Mouse (Mus musculus): ENCODE measurements at regions not wholly inside any gene's neighbourhood (a gene's known extent, or its start where the extent isn't known, plus 50 kb on each side); places are given as distances from the start of the nearest gene placed in this dataset.
A peak's percentile ranks its signal among the peaks of the same experiment; 100 is the strongest.

DNA sequence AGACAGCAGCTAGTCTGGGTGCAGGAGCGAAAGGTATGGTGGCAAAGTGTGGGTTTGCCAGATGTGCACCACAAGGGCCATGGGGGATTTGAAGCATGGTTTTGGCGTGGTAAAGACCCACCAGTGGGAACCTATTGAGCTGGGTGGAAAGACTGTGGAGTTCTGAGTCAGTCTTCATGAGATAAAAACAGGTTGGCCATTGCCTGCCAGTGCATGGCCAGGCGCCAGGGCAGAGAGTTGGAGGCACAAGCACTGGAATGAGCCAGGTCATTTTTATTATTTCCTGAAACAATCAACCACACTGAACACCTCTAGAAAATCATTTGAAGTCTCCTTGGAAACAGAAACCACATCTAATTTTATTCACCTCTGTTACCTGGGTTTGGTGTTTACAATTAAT lies 744.9 kb downstream of the Gsdmc2 start:
- Histone ChIP-seq H3K9me3 (replicated peaks; ENCODE audit: low read length) (no peaks in the 10 kb centered on the region), H3K27ac (no peak overlapping the region), H3K4me1 (replicated peaks; ENCODE audit: insufficient read depth, low read length) (no peaks in the 10 kb centered on the region), H3K27me3 (ENCODE audit: insufficient read depth, low read length) (no peaks in the 10 kb centered on the region), H3K36me3 (ENCODE audit: insufficient read depth, low read length) (no peaks in the 10 kb centered on the region), H3K4me2 (ENCODE audit: low read length) (no peak overlapping the region), H3K4me3 (replicated peaks; ENCODE audit: low read depth, low read length) (no peak overlapping the region), H3K9ac (ENCODE audit: low read depth, low read length) (no peak overlapping the region)
- ATAC-seq (replicated peaks; ENCODE audit: low FRiP score, low read depth) (no peak), DNase-seq (ENCODE audit: low spot score) (no peak)
- no peak for TF ChIP-seq CTCF (IDR thresholded peaks at IDR 0.05; ENCODE audit: low read depth)
- 90% methylated on average over 3 of the region's 3 CpGs for WGBS

GRCm38 (mm10) chr15:63081972-63082371 lies 763.0 kb downstream of the Gsdmc2 start:
- H3K9ac ChIP-seq (ENCODE audit: low read depth, low read length): no peak overlapping the region
- no peaks in the 10 kb centered on the region for H3K9me3 ChIP-seq (replicated peaks; ENCODE audit: low read length)
- no peak for TF ChIP-seq CTCF (IDR thresholded peaks at IDR 0.05; ENCODE audit: low read depth)
- H3K36me3 ChIP-seq (ENCODE audit: insufficient read depth, low read length): no peaks in the 10 kb centered on the region
- H3K27me3 ChIP-seq (ENCODE audit: insufficient read depth, low read length): no peaks in the 10 kb centered on the region
- no peak overlapping the region for H3K27ac ChIP-seq
- DNase-seq (ENCODE audit: low spot score): no peak
- no peak overlapping the region for H3K4me3 ChIP-seq (replicated peaks; ENCODE audit: low read depth, low read length)
- H3K4me1 ChIP-seq (replicated peaks; ENCODE audit: insufficient read depth, low read length): no peaks in the 10 kb centered on the region
- no peak overlapping the region for H3K4me2 ChIP-seq (ENCODE audit: low read length)
- ATAC-seq (replicated peaks; ENCODE audit: low FRiP score, low read depth): no peak

DNA sequence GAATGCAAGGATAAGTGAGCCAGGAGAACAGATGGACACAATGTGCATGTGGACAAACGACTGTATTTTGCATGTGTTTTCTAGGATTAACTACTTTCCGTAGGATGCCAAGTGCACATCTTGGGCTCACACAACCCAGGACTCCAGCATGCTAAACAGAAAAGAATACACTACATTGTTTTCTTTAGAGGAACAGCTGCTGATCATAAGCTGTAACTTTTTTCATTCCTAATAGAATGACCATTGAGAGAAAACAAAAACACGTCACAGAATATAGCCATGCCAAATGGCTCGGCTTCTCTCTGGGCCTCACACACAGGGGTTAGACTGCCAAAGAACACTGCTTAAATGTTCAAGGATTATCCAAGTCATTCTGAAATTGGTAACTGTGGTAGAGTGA lies 765.2 kb downstream of the Gsdmc2 start:
- no peaks in the 10 kb centered on the region for H3K36me3 ChIP-seq (ENCODE audit: insufficient read depth, low read length)
- no peak for ATAC-seq (replicated peaks; ENCODE audit: low FRiP score, low read depth)
- H3K9me3 ChIP-seq (replicated peaks; ENCODE audit: low read length): no peaks in the 10 kb centered on the region
- WGBS: 63% methylated on average over 4 of the region's 4 CpGs
- no peak overlapping the region for H3K9ac ChIP-seq (ENCODE audit: low read depth, low read length)
- no peak for TF ChIP-seq CTCF (IDR thresholded peaks at IDR 0.05; ENCODE audit: low read depth)
- no peak overlapping the region for H3K4me2 ChIP-seq (ENCODE audit: low read length)
- peak; percentile 37 for DNase-seq (ENCODE audit: low spot score)
- H3K4me1 ChIP-seq (replicated peaks; ENCODE audit: insufficient read depth, low read length): no peaks in the 10 kb centered on the region
- no peaks in the 10 kb centered on the region for H3K27me3 ChIP-seq (ENCODE audit: insufficient read depth, low read length)
- H3K4me3 ChIP-seq (replicated peaks; ENCODE audit: low read depth, low read length): no peak overlapping the region
- H3K27ac ChIP-seq: no peak overlapping the region

GRCm38 (mm10) chr15:63071921-63072320 lies 773.1 kb downstream of the Gsdmc2 start:
- Histone ChIP-seq H3K27me3 (ENCODE audit: insufficient read depth, low read length) (no peaks in the 10 kb centered on the region), H3K27ac (no peak overlapping the region), H3K36me3 (ENCODE audit: insufficient read depth, low read length) (no peaks in the 10 kb centered on the region), H3K4me1 (replicated peaks; ENCODE audit: insufficient read depth, low read length) (no peaks in the 10 kb centered on the region), H3K4me2 (ENCODE audit: low read length) (no peak overlapping the region), H3K9ac (ENCODE audit: low read depth, low read length) (no peak overlapping the region), H3K9me3 (replicated peaks; ENCODE audit: low read length) (no peaks in the 10 kb centered on the region), H3K4me3 (replicated peaks; ENCODE audit: low read depth, low read length) (no peak overlapping the region)
- no peak for ATAC-seq (replicated peaks; ENCODE audit: low FRiP score, low read depth)
- no peak for DNase-seq (ENCODE audit: low spot score)
- 71% methylated on average over 4 of the region's 4 CpGs for WGBS
- TF ChIP-seq CTCF (IDR thresholded peaks at IDR 0.05; ENCODE audit: low read depth): no peak

- no peak for TF ChIP-seq CTCF (IDR thresholded peaks at IDR 0.05; ENCODE audit: low read depth)
- no peak overlapping the region for H3K4me2 ChIP-seq (ENCODE audit: low read length)
- no peak for DNase-seq (ENCODE audit: low spot score)
Observed at GRCm38 (mm10) chr15:63067126-63067525, 777.9 kb downstream of the Gsdmc2 start.

DNA sequence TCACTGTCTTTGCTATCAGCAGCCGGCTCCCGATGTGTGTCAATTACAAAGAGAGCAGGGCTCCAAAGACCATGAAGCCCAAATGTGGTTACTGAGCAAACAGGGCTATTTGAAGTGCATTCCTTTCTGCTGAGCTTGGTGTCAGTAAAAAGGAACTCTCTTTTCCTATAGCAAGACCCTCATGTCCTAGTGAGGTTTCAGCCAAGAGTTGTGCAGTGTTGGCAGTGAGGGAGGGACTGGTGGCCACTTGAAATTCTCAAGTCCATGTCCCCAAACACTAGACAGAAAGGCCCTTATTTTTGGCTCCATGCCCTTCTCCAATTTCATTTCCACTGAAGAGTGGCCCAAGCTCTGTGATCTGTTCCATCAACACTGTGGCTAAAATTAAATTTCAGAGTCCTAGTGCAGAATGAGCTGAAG lies 778.9 kb downstream of the Gsdmc2 start:
- no peak for ATAC-seq (replicated peaks; ENCODE audit: low FRiP score, low read depth)
- Histone ChIP-seq H3K4me2 (ENCODE audit: low read length) (no peak overlapping the region), H3K27ac (no peak overlapping the region), H3K27me3 (ENCODE audit: insufficient read depth, low read length) (no peaks in the 10 kb centered on the region), H3K4me3 (replicated peaks; ENCODE audit: low read depth, low read length) (no peak overlapping the region), H3K9me3 (replicated peaks; ENCODE audit: low read length) (no peaks in the 10 kb centered on the region), H3K9ac (ENCODE audit: low read depth, low read length) (no peak overlapping the region), H3K36me3 (ENCODE audit: insufficient read depth, low read length) (no peaks in the 10 kb centered on the region), H3K4me1 (replicated peaks; ENCODE audit: insufficient read depth, low read length) (no peaks in the 10 kb centered on the region)
- TF ChIP-seq CTCF (IDR thresholded peaks at IDR 0.05; ENCODE audit: low read depth): no peak
- 69% methylated on average over 2 of the region's 2 CpGs for WGBS
- no peak for DNase-seq (ENCODE audit: low spot score)

More at GRCm38 (mm10) chr15:63067126-63067525, 777.9 kb downstream of the Gsdmc2 start:
- no peak overlapping the region for H3K9ac ChIP-seq (ENCODE audit: low read depth, low read length)
- H3K4me1 ChIP-seq (replicated peaks; ENCODE audit: insufficient read depth, low read length): no peaks in the 10 kb centered on the region
- H3K9me3 ChIP-seq (replicated peaks; ENCODE audit: low read length): no peaks in the 10 kb centered on the region
- no peak overlapping the region for H3K27ac ChIP-seq
- no peaks in the 10 kb centered on the region for H3K36me3 ChIP-seq (ENCODE audit: insufficient read depth, low read length)
- ATAC-seq (replicated peaks; ENCODE audit: low FRiP score, low read depth): no peak
- 83% methylated on average over 3 of the region's 3 CpGs for WGBS
- no peak overlapping the region for H3K4me3 ChIP-seq (replicated peaks; ENCODE audit: low read depth, low read length)
- H3K27me3 ChIP-seq (ENCODE audit: insufficient read depth, low read length): no peaks in the 10 kb centered on the region

- no peak overlapping the region for H3K4me2 ChIP-seq (ENCODE audit: low read length)
- ATAC-seq (replicated peaks; ENCODE audit: low FRiP score, low read depth) (no peak), DNase-seq (ENCODE audit: low spot score) (no peak)
- H3K4me1 ChIP-seq (replicated peaks; ENCODE audit: insufficient read depth, low read length): no peaks in the 10 kb centered on the region
- 65% methylated on average over 3 of the region's 3 CpGs for WGBS
- no peaks in the 10 kb centered on the region for H3K27me3 ChIP-seq (ENCODE audit: insufficient read depth, low read length)
- no peaks in the 10 kb centered on the region for H3K36me3 ChIP-seq (ENCODE audit: insufficient read depth, low read length)
- no peak overlapping the region for H3K4me3 ChIP-seq (replicated peaks; ENCODE audit: low read depth, low read length)
- no peak overlapping the region for H3K27ac ChIP-seq
- no peak overlapping the region for H3K9ac ChIP-seq (ENCODE audit: low read depth, low read length)
- H3K9me3 ChIP-seq (replicated peaks; ENCODE audit: low read length): no peaks in the 10 kb centered on the region
- TF ChIP-seq CTCF (IDR thresholded peaks at IDR 0.05; ENCODE audit: low read depth): no peak
Observed at GRCm38 (mm10) chr15:63061891-63062290, 783.1 kb downstream of the Gsdmc2 start.
